Mouse (Mus musculus): ENCODE measurements around the gene Shank2.

DNA sequence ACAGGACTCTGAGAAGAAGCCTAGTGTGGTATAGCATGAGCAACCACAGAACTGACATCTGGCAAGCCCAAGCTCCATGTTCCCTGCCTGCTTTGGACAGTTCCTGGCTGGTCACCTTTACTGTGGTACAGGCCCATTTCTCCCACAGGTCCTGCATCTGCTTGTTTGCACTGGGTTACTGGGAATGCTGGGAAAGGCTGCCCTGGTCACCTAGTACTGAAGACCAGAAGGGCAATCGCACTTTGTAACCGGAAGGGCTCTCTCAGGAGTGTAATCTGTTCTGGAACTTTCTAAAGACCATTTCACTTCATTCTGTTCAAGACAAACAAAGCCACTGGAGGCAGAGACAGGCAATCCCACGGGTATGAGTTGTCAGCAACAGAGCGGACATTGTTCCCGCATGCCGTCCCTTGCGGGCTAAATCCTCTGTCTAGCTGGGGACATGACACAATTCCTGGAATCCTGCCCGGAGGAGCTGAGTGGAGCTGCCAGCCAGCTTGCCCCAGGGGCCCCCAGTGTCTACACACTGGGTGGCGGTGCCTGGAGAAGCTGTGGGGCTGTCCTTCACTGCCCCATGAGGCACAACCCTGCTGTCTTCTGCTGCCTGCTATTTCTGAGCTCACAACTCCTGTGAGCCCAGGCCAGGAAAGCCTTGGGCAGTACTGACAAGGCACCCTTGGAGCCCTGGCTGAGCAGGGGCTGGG is 36.4 kb downstream of the Shank2 start:
- TF ChIP-seq CTCF (IDR thresholded peaks at IDR 0.05) (no peak), POLR2A (IDR thresholded peaks at IDR 0.05; ENCODE audit: insufficient read depth, low read depth, low read length) (no peak), EP300 (IDR thresholded peaks at IDR 0.05; ENCODE audit: insufficient read depth, low read depth, low read length) (no peak)

All from heart, adult 2 months (tissue).